Mouse (Mus musculus) heart, postnatal 4 days (tissue): ENCODE data around the gene Zfp454. TPM values are rescaled to one million over a fixed set of nuclear protein-coding genes. Genes with fewer than 3 reads are reported as not detected.

Experiments used
- DNase-seq: peaks from one replicate; pipeline ENCODE4 v3.0.0; 2021
- total RNA-seq, 2 experiments: library from RNA; stranded (reverse); gene quantifications; 2 replicates each; pipeline ENCODE4 v1.2.3; 2021

Zfp454 gene
- total RNA-seq, 2 experiments from 2014 or later: 1.4 to 1.5 TPM

DNA sequence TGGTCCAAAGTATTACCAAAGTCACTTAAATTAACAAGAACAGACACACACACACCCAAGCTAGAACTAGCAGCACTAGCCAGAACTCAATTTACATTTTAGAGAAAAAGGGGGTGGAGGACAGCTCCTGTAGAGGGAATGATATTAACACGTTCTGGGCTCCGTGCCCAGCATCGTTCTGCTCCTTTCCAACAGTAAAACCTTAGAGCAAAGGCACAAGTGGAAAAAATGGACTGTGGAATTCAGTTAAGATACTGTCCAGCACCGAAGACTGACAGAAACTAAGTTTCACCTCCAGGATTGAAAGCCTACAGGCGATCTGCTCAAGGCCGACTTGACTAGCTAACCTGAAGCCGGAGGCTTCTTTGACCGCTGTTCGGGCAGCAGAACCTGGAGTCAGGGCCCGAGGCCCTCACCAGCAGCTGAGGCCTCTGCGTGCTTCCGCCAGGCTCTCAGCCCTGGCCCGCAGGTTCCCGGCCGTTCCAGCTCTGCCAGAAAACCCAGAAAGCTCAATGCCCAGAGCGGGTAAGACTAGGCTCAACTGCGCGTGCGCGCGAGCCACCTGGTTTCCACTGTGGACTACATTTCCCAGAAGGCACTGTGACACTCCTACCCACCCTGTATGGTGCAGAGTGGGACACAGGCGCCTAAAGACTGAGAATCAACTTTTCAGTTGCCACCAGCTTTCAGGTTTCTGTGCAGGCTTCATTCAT is 46.3 kb downstream of the Zfp454 start, which contains the start of gene Zfp879:
Zfp879 (minus strand) TSS at position 530 of the 713 bp plus-strand sequence.
- peak; percentile 89 for DNase-seq

DNA sequence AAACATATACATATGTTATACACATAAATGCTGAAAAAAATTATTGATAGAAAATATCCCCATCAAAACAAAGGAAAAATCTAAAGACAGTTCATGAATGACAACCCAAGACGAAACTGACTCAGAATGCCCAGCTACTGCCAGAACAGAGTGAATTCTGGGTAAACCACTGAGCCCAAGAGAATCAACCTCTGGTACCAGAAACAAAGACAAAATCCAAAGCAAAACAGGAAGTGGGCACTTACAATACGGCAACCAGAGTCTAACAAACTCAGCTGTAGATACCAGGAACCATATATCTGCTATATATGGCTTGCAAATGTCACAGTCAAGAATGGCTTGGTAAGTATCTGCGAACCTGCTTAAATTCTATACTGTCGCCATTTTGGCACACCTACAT is 51.7 kb downstream of the Zfp454 start:
- no peak for DNase-seq

DNA sequence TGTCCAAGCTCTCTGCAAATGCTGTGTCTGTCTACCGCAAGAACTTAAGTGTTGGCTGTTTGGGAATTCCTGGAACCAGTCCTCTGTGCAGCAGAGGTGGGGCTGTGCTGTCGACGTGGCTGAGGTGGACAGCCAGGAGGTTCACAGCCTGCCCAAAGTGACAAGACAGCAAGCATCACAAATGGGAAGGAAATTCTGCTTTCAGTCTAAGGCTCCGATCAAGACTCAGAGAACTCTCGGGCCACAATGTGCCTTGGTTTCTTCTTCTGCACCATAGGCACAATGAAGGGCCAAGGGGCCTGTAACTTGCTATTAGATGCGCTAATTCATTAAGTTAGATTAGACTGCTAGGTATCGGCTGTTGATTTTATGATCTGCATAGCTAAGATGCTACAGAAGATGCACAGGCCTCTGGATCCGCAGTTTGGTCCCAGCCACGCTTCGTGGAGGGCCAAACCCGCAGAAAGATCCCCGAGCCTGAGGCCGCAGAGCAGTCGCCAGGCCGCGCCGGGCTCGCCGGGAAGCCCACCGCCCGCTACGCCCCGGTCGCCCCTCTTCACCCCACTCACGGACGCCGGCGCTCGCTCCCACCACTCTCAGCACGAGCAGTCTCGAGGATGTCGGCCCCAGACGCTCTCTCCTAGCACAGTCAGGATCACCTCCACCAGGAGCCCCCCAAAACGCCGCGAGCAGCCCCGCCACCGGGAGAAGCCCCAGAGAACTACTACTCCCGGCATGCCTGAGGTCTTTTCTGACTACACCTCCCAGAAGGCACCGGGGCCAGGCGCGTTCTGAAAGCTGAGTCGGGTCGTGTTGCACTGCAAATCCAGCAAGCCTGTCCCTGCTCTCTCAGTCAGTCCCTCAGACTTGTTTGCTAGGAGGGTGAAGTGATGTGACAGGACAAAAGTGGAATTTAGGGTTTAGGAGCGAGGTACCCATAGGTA is 60.2 kb downstream of the Zfp454 start, which contains the start of gene Zfp354c:
Zfp354c (minus strand) TSS at position 715 of the 944 bp plus-strand sequence.
- DNase-seq: peak; percentile 86

DNA sequence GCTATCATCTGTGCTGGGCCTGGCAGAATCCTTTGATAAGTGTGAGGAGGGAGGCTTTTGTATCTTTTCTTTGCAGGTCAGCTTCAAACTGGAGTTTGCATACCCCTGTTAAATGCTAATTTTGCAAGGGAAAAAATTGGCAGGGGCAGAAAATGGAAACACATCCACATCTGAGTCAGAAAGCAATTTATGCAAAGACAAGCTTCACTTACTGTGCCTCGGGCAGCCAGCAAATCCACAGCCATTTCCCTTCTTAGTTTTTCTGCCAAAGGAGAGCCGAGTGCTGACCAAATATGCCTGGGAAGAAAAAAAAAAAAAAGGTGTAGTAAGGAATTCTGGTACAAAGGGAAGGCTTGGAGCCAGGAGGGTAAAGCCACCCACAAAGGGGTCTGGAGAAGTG is 61.2 kb downstream of the Zfp454 start:
- no peak for DNase-seq

Other genes starting within 250 kb of the Zfp454 start
- gene Zfp354c, start 59.9 kb downstream of the Zfp454 start, total RNA-seq: 10 to 100 TPM in 1 of 2 experiments, 1 to 10 TPM in 1; 9.8 to 10.1 TPM
- gene Zfp879, start 46.1 kb downstream of the Zfp454 start, total RNA-seq: under 1 TPM; 0.38 to 0.62 TPM
- gene Grm6, start 37.0 kb downstream of the Zfp454 start, total RNA-seq: not detected
- 1 to 10 TPM; 2.8 to 3.7 TPM for gene Zfp2, start 28.5 kb upstream of the Zfp454 start, total RNA-seq
- gene Zfp354b, start 44.0 kb upstream of the Zfp454 start, total RNA-seq: under 1 TPM; 0.88 to 0.92 TPM
- not detected for gene 4933414I15Rik, start 56.1 kb upstream of the Zfp454 start, total RNA-seq
- gene Prop1, start 66.1 kb upstream of the Zfp454 start, total RNA-seq: not detected
- gene Olfr1378, start 78.9 kb upstream of the Zfp454 start, total RNA-seq: not detected
- not detected for gene Olfr1377, start 94.3 kb upstream of the Zfp454 start, total RNA-seq
- not detected for gene Olfr51, start 115.9 kb upstream of the Zfp454 start, total RNA-seq
- not detected for gene Olfr54, start 126.6 kb upstream of the Zfp454 start, total RNA-seq
- not detected for gene Olfr1375, start 160.5 kb upstream of the Zfp454 start, total RNA-seq
- 1 to 10 TPM; 2.1 to 2.2 TPM for gene Zfp354a, start 171.6 kb upstream of the Zfp454 start, total RNA-seq